Mouse (Mus musculus) liver, embryonic 15.5 days (tissue): Measurements from ENCODE around the gene Camta1. TPM values are rescaled to one million over a fixed set of nuclear protein-coding genes. Genes with fewer than 3 reads are reported as not detected.

Experiments used
- ATAC-seq: fragments of 200-750 bp; cut with Nextera tagmentation; 2 replicates; pipeline ENCODE4 v1.8.0; 2017; ENCODE audit warnings: moderate number of reproducible peaks, mild to moderate bottlenecking, moderate library complexity; ENCODE audit not compliant: insufficient read depth
- H3K27ac ChIP-seq: fragments of 300-500 bp; sonication (generic); replicated peaks from 2 replicates; pipeline ENCODE4 v1.5.1; 2015; ENCODE audit warnings: mild to moderate bottlenecking, inconsistent platforms
- H3K27me3 ChIP-seq: fragments of 300-500 bp; sonication (generic); 2 replicates; pipeline ENCODE4 v1.6.1; 2015; ENCODE audit warnings: mild to moderate bottlenecking, inconsistent platforms
- H3K36me3 ChIP-seq: fragments of 300-500 bp; sonication (generic); replicated peaks from 2 replicates; pipeline ENCODE4 v1.6.1; 2015; ENCODE audit warnings: moderate library complexity, mild to moderate bottlenecking, inconsistent platforms
- H3K4me1 ChIP-seq: fragments of 300-500 bp; sonication (generic); replicated peaks from 2 replicates; pipeline ENCODE4 v1.6.1; 2015; ENCODE audit warnings: inconsistent platforms
- H3K4me2 ChIP-seq: fragments of 300-500 bp; sonication (generic); 2 replicates; pipeline ENCODE4 v1.6.1; 2015; ENCODE audit warnings: moderate library complexity, mild to moderate bottlenecking, inconsistent platforms
- H3K4me3 ChIP-seq: fragments of 300-500 bp; sonication (generic); replicated peaks from 2 replicates; pipeline ENCODE4 v1.5.1; 2015; ENCODE audit warnings: mild to moderate bottlenecking, inconsistent platforms
- H3K9ac ChIP-seq: fragments of 300-500 bp; sonication (generic); 2 replicates; pipeline ENCODE4 v1.6.1; 2015; ENCODE audit warnings: moderate library complexity, mild to moderate bottlenecking, inconsistent platforms
- H3K9me3 ChIP-seq: fragments of 300-500 bp; sonication (generic); replicated peaks from 2 replicates; pipeline ENCODE4 v1.6.1; 2016; ENCODE audit warnings: inconsistent platforms
- WGBS: fragments of 180-500 bp; shearing (Covaris S2); methylation state at CpG from one replicate; pipeline ENCODE4 v1.1.7; 2015; ENCODE audit warnings: mixed read lengths; ENCODE audit not compliant: insufficient replicate concordance; 5-methylcytosine and 5-hydroxymethylcytosine counted together
- polyA plus RNA-seq: library from polyadenylated mRNA; unstranded; fragments of >200 nt; fragmentation: Nextera tagmentation; extraction: Ambion mirVana; gene quantifications from 2 replicates; pipeline ENCODE4 v1.2.1, GENCODE M21; 2015

The Camta1 gene
- polyA plus RNA-seq, 1 experiment from 2014 or later = 31.1 TPM

GRCm38 (mm10) chr4:151634771-151635170 is 226.9 kb downstream of the Camta1 start:
- no peaks in the 10 kb centered on the region for H3K9me3 ChIP-seq
- WGBS = 30% methylated on average over 6 of the region's 6 CpGs
- H3K9ac ChIP-seq = no peak overlapping the region
- no peaks in the 10 kb centered on the region for H3K4me1 ChIP-seq
- no peak overlapping the region for H3K27ac ChIP-seq
- H3K4me2 ChIP-seq = no peak overlapping the region
- no peaks in the 10 kb centered on the region for H3K36me3 ChIP-seq
- no peaks in the 10 kb centered on the region for H3K27me3 ChIP-seq
- no peak overlapping the region for H3K4me3 ChIP-seq
- no peak for ATAC-seq

- no peak for ATAC-seq
- WGBS = 67% methylated on average over 8 of the region's 8 CpGs
- H3K27ac ChIP-seq = no peak overlapping the region
Observed at GRCm38 (mm10) chr4:151633795-151634194, 227.9 kb downstream of the Camta1 start.

DNA sequence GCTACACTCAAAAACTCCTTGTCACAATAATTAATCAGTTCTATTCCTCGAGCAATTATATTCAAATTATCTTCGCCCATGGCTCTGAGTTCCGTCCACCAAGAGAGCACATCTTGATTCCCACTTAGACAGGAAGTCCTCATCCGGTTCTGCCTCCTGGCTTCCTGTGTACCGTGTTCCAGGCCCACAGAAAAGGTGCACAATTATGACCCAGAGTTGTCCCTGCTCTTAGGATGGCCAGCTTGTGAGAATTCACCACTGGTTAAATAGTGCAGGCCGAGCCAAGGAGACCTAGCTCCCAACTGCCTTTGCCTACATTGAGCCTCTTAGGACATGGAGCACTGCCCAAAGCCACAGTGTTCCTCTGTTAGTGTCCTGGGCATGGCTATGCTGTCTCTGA is 229.4 kb downstream of the Camta1 start:
- Histone ChIP-seq H3K4me1 (no peaks in the 10 kb centered on the region), H3K4me2 (no peak overlapping the region), H3K27ac (no peak overlapping the region), H3K4me3 (no peak overlapping the region), H3K27me3 (no peaks in the 10 kb centered on the region), H3K36me3 (no peaks in the 10 kb centered on the region), H3K9ac (no peak overlapping the region), H3K9me3 (no peaks in the 10 kb centered on the region)
- no peak for ATAC-seq
- WGBS = 50% methylated on average over 6 of the region's 6 CpGs

More at GRCm38 (mm10) chr4:151633795-151634194, 227.9 kb downstream of the Camta1 start:
- Histone ChIP-seq H3K9me3 (no peaks in the 10 kb centered on the region), H3K4me3 (no peak overlapping the region), H3K4me2 (no peak overlapping the region), H3K36me3 (no peaks in the 10 kb centered on the region), H3K9ac (no peak overlapping the region), H3K4me1 (no peaks in the 10 kb centered on the region), H3K27me3 (no peaks in the 10 kb centered on the region)

DNA sequence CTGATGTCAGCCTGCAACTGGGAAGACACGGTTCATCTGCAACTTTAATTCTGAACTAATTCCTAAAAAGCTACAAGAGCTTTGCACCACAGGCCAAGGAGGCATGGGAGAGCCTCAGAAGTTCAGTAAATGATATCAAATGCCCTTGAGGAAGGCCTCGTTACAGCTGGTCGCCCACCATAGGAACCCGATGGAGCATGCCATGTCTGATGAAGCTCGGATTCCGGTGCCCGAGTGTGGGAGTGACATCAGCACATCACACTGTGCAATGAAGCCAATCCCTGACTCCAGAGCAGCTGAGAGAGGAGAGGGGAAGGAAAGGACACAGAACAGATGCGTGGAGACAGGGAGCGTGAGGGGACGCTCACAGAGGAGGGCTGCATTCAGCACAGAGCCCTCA is 231.0 kb downstream of the Camta1 start:
- Histone ChIP-seq H3K36me3 (no peaks in the 10 kb centered on the region), H3K4me2 (no peak overlapping the region), H3K4me1 (no peaks in the 10 kb centered on the region), H3K27ac (no peak overlapping the region), H3K27me3 (no peaks in the 10 kb centered on the region), H3K9ac (no peak overlapping the region), H3K4me3 (no peak overlapping the region), H3K9me3 (no peaks in the 10 kb centered on the region)
- ATAC-seq = no peak
- 71% methylated on average over 10 of the region's 10 CpGs for WGBS

GRCm38 (mm10) chr4:151630231-151630630 is 231.4 kb downstream of the Camta1 start:
- 38% methylated on average over 3 of the region's 3 CpGs for WGBS
- no peak for ATAC-seq
- Histone ChIP-seq H3K4me3 (no peak overlapping the region), H3K4me2 (no peak overlapping the region), H3K36me3 (no peaks in the 10 kb centered on the region), H3K4me1 (no peaks in the 10 kb centered on the region), H3K9ac (no peak overlapping the region), H3K9me3 (no peaks in the 10 kb centered on the region), H3K27ac (no peak overlapping the region), H3K27me3 (no peaks in the 10 kb centered on the region)

GRCm38 (mm10) chr4:151619541-151620016 is 242.1 kb downstream of the Camta1 start:
- Histone ChIP-seq H3K4me3 (no peak overlapping the region), H3K27ac (no peak overlapping the region), H3K4me2 (no peak overlapping the region), H3K9me3 (no peaks in the 10 kb centered on the region), H3K9ac (no peak overlapping the region), H3K27me3 (no peaks in the 10 kb centered on the region), H3K4me1 (no peaks in the 10 kb centered on the region), H3K36me3 (no peaks in the 10 kb centered on the region)
- WGBS = 67% methylated on average over 14 of the region's 14 CpGs
- ATAC-seq = no peak

DNA sequence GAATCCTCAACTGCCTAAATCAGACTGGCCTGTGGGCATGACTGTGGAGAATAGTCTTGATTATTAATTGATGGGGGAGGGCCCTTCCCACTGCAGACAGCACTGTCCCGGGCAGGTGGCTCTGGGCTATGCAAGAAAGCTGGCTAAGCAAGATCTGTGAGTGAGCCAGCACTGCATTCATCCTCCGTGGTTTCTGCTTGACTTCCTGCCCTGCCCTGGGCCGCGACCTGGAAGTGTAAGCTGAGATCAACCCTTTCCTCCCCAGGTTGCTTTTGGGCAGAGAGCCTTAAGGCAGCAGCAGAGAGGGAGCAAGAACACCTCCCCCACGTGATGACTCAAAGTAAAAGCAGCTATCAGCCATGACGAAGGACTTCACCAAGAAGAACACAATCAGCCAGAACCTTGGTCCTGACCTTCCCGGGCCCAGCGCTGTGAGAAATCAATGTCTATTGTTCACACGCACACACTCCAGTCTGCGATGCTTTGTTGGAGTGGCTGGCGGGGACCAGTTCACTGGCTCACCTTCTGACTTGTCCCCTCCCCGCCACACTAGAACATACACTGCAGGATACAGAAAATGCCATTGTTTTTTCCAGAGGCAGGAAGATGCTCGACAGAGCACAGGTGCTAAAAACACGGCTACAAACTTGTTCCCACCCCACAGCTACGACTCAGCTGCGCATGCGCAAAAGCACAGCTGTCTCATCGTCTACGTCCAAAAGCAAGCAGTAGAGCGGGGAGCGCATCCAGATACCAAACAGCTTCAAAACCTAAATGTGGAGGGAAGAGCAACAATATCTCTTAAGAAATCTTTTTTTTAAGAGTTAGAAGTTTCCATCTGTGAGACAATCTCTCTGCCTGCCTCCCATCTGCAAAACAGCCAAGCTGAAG is 243.0 kb downstream of the Camta1 start:
- no peak overlapping the region for H3K27ac ChIP-seq
- no peak overlapping the region for H3K4me2 ChIP-seq
- H3K36me3 ChIP-seq = no peaks in the 10 kb centered on the region
- H3K9ac ChIP-seq = no peak overlapping the region
- 40% methylated on average over 21 of the region's 21 CpGs for WGBS
- H3K9me3 ChIP-seq = no peaks in the 10 kb centered on the region
- no peak for ATAC-seq
- H3K27me3 ChIP-seq = no peaks in the 10 kb centered on the region
- no peak overlapping the region for H3K4me3 ChIP-seq
- no peaks in the 10 kb centered on the region for H3K4me1 ChIP-seq

GRCm38 (mm10) chr4:151611621-151612020 is 250.1 kb downstream of the Camta1 start:
- Histone ChIP-seq H3K4me2 (no peak overlapping the region), H3K27me3 (no peaks in the 10 kb centered on the region), H3K36me3 (no peaks in the 10 kb centered on the region), H3K4me3 (no peak overlapping the region), H3K27ac (no peak overlapping the region), H3K9ac (no peak overlapping the region), H3K4me1 (no peaks in the 10 kb centered on the region), H3K9me3 (no peaks in the 10 kb centered on the region)
- ATAC-seq = no peak
- 57% methylated on average over 6 of the region's 6 CpGs for WGBS

DNA sequence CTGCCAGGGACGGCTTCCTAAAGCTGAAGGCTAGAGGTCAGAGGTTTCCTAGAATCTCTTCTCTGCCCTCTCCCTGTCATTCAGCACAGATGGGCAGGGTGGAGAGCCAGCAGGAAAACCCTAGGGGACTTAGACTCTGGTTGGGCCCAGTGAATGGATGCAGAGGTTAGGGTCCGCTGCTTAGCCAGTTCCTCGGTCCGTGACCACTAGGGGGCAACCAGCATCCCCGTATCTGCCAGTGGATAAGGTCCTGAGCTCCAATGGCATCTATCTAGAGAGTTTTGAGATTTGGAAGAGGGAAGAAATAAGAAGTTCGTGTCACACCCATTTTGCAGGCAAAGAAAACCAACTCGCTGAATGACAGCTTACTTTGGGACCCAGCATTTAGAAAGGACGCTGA is 251.4 kb downstream of the Camta1 start:
- Histone ChIP-seq H3K4me1 (no peaks in the 10 kb centered on the region), H3K27me3 (no peaks in the 10 kb centered on the region), H3K36me3 (no peaks in the 10 kb centered on the region), H3K4me3 (no peak overlapping the region), H3K9me3 (no peaks in the 10 kb centered on the region), H3K9ac (no peak overlapping the region), H3K27ac (no peak overlapping the region), H3K4me2 (no peak overlapping the region)
- WGBS = 18% methylated on average over 8 of the region's 8 CpGs
- ATAC-seq = no peak

DNA sequence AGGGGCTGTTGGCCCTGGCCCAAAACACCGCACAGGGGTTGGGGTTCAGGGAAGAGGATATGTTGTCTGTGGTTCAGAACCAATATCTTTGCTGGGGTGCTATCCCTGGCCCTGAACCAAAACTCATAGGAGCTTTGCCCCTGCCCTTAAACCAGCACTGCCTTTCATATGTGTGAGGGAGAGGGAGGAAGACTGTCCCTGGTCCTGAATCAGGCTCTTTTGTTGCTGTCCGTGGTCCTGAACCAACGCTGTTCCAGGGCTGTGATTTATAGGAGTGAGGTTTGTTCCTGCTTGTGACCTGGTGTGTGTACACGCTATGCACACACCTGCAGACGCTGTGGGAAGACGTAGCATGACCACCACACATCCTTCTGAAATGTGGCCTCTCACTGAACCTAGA is 256.8 kb downstream of the Camta1 start:
- Histone ChIP-seq H3K4me2 (no peak overlapping the region), H3K9ac (no peak overlapping the region), H3K27me3 (no peaks in the 10 kb centered on the region), H3K27ac (no peak overlapping the region), H3K9me3 (no peaks in the 10 kb centered on the region), H3K4me3 (no peak overlapping the region), H3K4me1 (no peaks in the 10 kb centered on the region), H3K36me3 (no peaks in the 10 kb centered on the region)
- WGBS = 26% methylated on average over 6 of the region's 6 CpGs
- ATAC-seq = no peak

DNA sequence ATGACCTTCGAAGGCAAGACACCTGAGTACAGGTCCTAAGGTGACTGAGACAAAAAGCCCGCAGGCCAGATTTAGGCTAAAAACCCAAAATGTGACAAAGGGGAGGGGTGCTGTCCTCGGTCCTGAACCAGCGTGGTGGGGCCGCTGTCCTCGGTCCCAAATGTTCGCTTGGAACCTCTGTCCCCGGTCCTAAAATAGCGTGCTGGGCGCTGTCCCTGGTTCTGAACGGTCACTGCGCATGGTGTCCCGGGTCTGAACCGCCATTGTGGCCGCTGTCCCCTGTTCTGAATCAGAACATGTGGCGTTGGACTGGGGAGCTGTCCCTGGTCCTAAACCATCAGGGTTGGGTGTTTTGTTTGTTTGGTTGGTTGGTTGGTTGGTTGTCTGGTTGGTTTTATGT is 257.2 kb downstream of the Camta1 start:
- Histone ChIP-seq H3K9ac (no peak overlapping the region), H3K4me1 (no peaks in the 10 kb centered on the region), H3K36me3 (no peaks in the 10 kb centered on the region), H3K27me3 (no peaks in the 10 kb centered on the region), H3K4me3 (no peak overlapping the region), H3K9me3 (no peaks in the 10 kb centered on the region), H3K4me2 (no peak overlapping the region), H3K27ac (no peak overlapping the region)
- WGBS = 5% methylated on average over 16 of the region's 16 CpGs
- ATAC-seq = no peak

DNA sequence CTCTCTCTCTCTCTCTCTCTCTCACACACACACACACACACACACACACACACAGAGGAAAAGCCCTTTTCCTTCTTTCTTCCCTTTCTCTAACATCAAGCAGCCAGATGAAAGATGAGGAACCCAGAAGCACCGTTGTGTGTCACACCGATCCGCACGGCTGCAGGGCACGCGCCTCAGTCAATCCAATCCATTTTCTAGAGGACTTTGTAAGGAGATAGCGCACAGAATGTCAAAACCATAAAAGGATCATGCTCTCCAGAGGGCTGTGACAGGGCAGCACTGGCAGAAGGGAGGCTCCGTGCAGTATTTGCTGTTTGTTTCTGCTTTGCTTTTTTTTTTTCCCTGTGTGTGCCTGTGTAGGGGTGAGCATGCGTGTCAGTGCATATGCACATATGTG is 258.1 kb downstream of the Camta1 start:
- H3K36me3 ChIP-seq = no peaks in the 10 kb centered on the region
- H3K27ac ChIP-seq = no peak overlapping the region
- 72% methylated on average over 9 of the region's 9 CpGs for WGBS
- ATAC-seq = no peak
- H3K4me1 ChIP-seq = no peaks in the 10 kb centered on the region
- H3K9ac ChIP-seq = no peak overlapping the region
- H3K9me3 ChIP-seq = no peaks in the 10 kb centered on the region
- no peak overlapping the region for H3K4me3 ChIP-seq
- no peaks in the 10 kb centered on the region for H3K27me3 ChIP-seq
- H3K4me2 ChIP-seq = no peak overlapping the region
